Mouse (Mus musculus): ENCODE results near the gene Olfr12.

GRCm38 (mm10) chr1:92643691-92644090 lies 26.1 kb downstream of the Olfr12 start:
- TF ChIP-seq EP300 (optimal IDR thresholded peaks at IDR 0.05) (no peak), CTCF (IDR thresholded peaks at IDR 0.05; ENCODE audit: low read depth) (no peak)

Measured in stomach, postnatal 0 days (tissue).